8 mouse cellular contexts compared by ENCODE assay signal in genomic region chr10:52690334-52690991, GRCm38 (mm10). TPM values are rescaled to one million over a fixed set of nuclear protein-coding genes. Genes with fewer than 3 reads are reported as not detected.
DNase-seq lines count a peak whose midpoint lies in the region; ATAC-seq and TF ChIP-seq lines count a peak whose summit lies in the region.

Gene Slc35f1, plus strand, starts transcription at chr10:52690533.

- DNase-seq in fibroblast of lung, adult 2 months (ENCODE audit: low read depth) = peak; percentile 4
- DNase-seq in heart, postnatal 0 days (ENCODE audit: low spot score) = peak; percentile 46
- peak; percentile 66 to 69 for DNase-seq in kidney, postnatal 25 days
- no peak for DNase-seq in liver, embryonic 13.5 days
- DNase-seq in ovary, adult 18-20 months (ENCODE audit: low spot score) = peak; percentile 10
- peak; percentile 38 to 71 for DNase-seq in urinary bladder, postnatal 4 days (ENCODE audit: low spot score in 2 of 2)

- H3K36me3 ChIP-seq in ES-Bruce4 (ENCODE audit: control insufficient read depth, insufficient read depth, low read length, poor library complexity, severe bottlenecking) = no peaks in the 10 kb centered on the region
- H3K36me3 ChIP-seq in heart, postnatal 0 days (replicated peaks; ENCODE audit: control insufficient read depth, insufficient read depth, low read length) = no peaks in the 10 kb centered on the region
- no peaks in the 10 kb centered on the region for H3K36me3 ChIP-seq in liver, embryonic 13.5 days

- no peaks in the 10 kb centered on the region for H3K4me1 ChIP-seq in ES-Bruce4 (ENCODE audit: control insufficient read depth, insufficient read depth, low read length)
- no peaks in the 10 kb centered on the region for H3K4me1 ChIP-seq in brown adipose tissue, adult 24 weeks (ENCODE audit: control insufficient read depth, insufficient read depth, insufficient read length, low read length)
- H3K4me1 ChIP-seq in heart, postnatal 0 days (ENCODE audit: control insufficient read depth, insufficient read depth) = no peaks in the 10 kb centered on the region; the same call in 1 of the 2 replicates
- H3K4me1 ChIP-seq in liver, embryonic 13.5 days (replicated peaks) = no peaks in the 10 kb centered on the region

- H3K27ac ChIP-seq in ES-Bruce4 (ENCODE audit: insufficient read depth, low read length) = no peak within 1 kb of the TSS
- H3K27ac ChIP-seq in brown adipose tissue, adult 24 weeks (replicated peaks; ENCODE audit: low read depth, low read length) = no peak within 1 kb of the TSS
- no peak within 1 kb of the TSS for H3K27ac ChIP-seq in heart, postnatal 0 days (ENCODE audit: low read depth)
- H3K27ac ChIP-seq in liver, embryonic 13.5 days = no peak within 1 kb of the TSS

- peak within 1 kb of the TSS; percentile 39 for H3K9ac ChIP-seq in ES-Bruce4 (ENCODE audit: low read depth, poor library complexity, severe bottlenecking)
- H3K9ac ChIP-seq in heart, postnatal 0 days (replicated peaks; ENCODE audit: low read depth, low read length) = peak within 1 kb of the TSS; percentile 52
- H3K9ac ChIP-seq in liver, embryonic 13.5 days = 0 out of 2 replicates have a peak within 1 kb of the TSS, but pooled peaks have one; percentile 13

- whole genome bisulfite sequencing in heart, postnatal 0 days = 0% methylated on average over 54 of the region's 54 CpGs
- under 1% methylated on average over 49 of the region's 54 CpGs for WGBS in liver, embryonic 13.5 days (ENCODE audit: insufficient replicate concordance)

- peak; percentile 90 for ATAC-seq in heart, postnatal 0 days (ENCODE audit: insufficient read depth, low read depth)
- ATAC-seq in liver, embryonic 13.5 days (ENCODE audit: low read depth) = peak; percentile 48; the same call in 1 of the 2 replicates

- H3K9me3 ChIP-seq in ES-Bruce4 (replicated peaks; ENCODE audit: control insufficient read depth, insufficient read depth, low read length, poor library complexity, severe bottlenecking) = no peaks in the 10 kb centered on the region
- no peaks in the 10 kb centered on the region for H3K9me3 ChIP-seq in heart, postnatal 0 days (replicated peaks; ENCODE audit: control insufficient read depth, low read length)
- no peaks in the 10 kb centered on the region for H3K9me3 ChIP-seq in liver, embryonic 13.5 days (replicated peaks)

- peak within 1 kb of the TSS; percentile 60 for H3K4me3 ChIP-seq in ES-Bruce4 (ENCODE audit: low read depth, low read length)
- peak within 1 kb of the TSS; percentile 60 for H3K4me3 ChIP-seq in brown adipose tissue, adult 24 weeks (ENCODE audit: insufficient read depth, low read depth, low read length)
- peak within 1 kb of the TSS; percentile 62 for H3K4me3 ChIP-seq in heart, postnatal 0 days (ENCODE audit: low read depth, low read length)
- peak within 1 kb of the TSS; percentile 50 for H3K4me3 ChIP-seq in liver, embryonic 13.5 days (replicated peaks)

- peak within 1 kb of the TSS; percentile 88 for H3K4me2 ChIP-seq in heart, postnatal 0 days (ENCODE audit: low read depth, low read length)
- peak within 1 kb of the TSS; percentile 73 for H3K4me2 ChIP-seq in liver, embryonic 13.5 days

- no peak for TF ChIP-seq EP300 in ES-Bruce4 (IDR thresholded peaks at IDR 0.05; ENCODE audit: insufficient read depth, low read depth, low read length)
- TF ChIP-seq EP300 in heart, postnatal 0 days (IDR thresholded peaks at IDR 0.05; ENCODE audit: low read depth) = no peak

- peak; percentile 72 for TF ChIP-seq CTCF in ES-Bruce4 (IDR thresholded peaks at IDR 0.05; ENCODE audit: low read depth, low read length)
- peak; percentile 47 for TF ChIP-seq CTCF in heart, postnatal 0 days (IDR thresholded peaks at IDR 0.05; ENCODE audit: low read depth)

- no peak for TF ChIP-seq POLR2A in ES-Bruce4 (IDR thresholded peaks at IDR 0.05; ENCODE audit: insufficient read depth, low read length)

- H3K27me3 ChIP-seq in ES-Bruce4 (ENCODE audit: control insufficient read depth, insufficient read depth, low read length, poor library complexity, severe bottlenecking) = peaks cover 1% of the 10 kb centered on the region; the same call in 1 of the 2 replicates
- H3K27me3 ChIP-seq in heart, postnatal 0 days (ENCODE audit: control insufficient read depth, insufficient read depth, low read length) = peaks cover 13% of the 10 kb centered on the region; the same call in 1 of the 2 replicates
- H3K27me3 ChIP-seq in liver, embryonic 13.5 days = peaks cover 27% of the 10 kb centered on the region

RNA-seq across cellular contexts. Expression of gene Slc35f1, which starts in this region (rescaled TPM):
- 1.1 and 1.2 TPM in 2 replicates for polyA plus RNA-seq in ES-Bruce4 (2011; ENCODE audit: insufficient read depth, insufficient read length, low read depth, missing spikeins)
- polyA plus RNA-seq in brown adipose tissue, adult 24 weeks (2012; ENCODE audit: insufficient read depth, insufficient read length, missing spikeins) = 0.28 and 0.54 TPM in 2 replicates
- total RNA-seq in heart, postnatal 0 days (2014; rRNA removed; ENCODE audit: low replicate concordance) = 1.7 and 3.1 TPM in 2 replicates
- 0.48 and 0.57 TPM in 2 replicates for polyA plus RNA-seq in heart, postnatal 0 days (2015; fragmentation: Nextera tagmentation; extraction: Ambion mirVana)
- polyA plus RNA-seq in liver, embryonic 13.5 days (2015; fragmentation: Nextera tagmentation; extraction: Ambion mirVana) = 0.06 and 0.07 TPM in 2 replicates

Comparison
In these comparisons a context has a peak if more than half of its experiments do, and no peak if none do; other contexts are left out.
1. Peak in ATAC-seq, H3K4me3 ChIP-seq, H3K9ac ChIP-seq and H3K4me2 ChIP-seq in liver, embryonic 13.5 days; RNA of the gene not detected or under 1 TPM.